ENCODE assay signal across 8 mouse cellular contexts in genomic region chr2:91068872-91069165, GRCm38 (mm10). TPM values are rescaled to one million over a fixed set of nuclear protein-coding genes. Genes with fewer than 3 reads are reported as not detected.
DNase-seq lines count a peak whose midpoint lies in the region; ATAC-seq and TF ChIP-seq lines count a peak whose summit lies in the region.

No protein-coding gene starts in this region.

- H3K9ac ChIP-seq in lung, postnatal 0 days (replicated peaks; ENCODE audit: low read depth): no peak overlapping the region
- 0 out of 2 replicates have a peak overlapping the region, but pooled peaks have one; percentile 38 for H3K9ac ChIP-seq in limb, embryonic 11.5 days (ENCODE audit: low read length)
- no peak overlapping the region for H3K9ac ChIP-seq in stomach, embryonic 14.5 days (replicated peaks; ENCODE audit: low read depth, low read length)

- ATAC-seq in lung, postnatal 0 days: no peak
- ATAC-seq in limb, embryonic 11.5 days (ENCODE audit: insufficient number of reproducible peaks, low FRiP score, low TSS enrichment, low read depth): no peak
- no peak for ATAC-seq in stomach, embryonic 14.5 days (ENCODE audit: insufficient number of reproducible peaks, insufficient read depth, low FRiP score, low read depth)

- H3K27me3 ChIP-seq in lung, postnatal 0 days (replicated peaks; ENCODE audit: insufficient read depth, low read length): no peaks in the 10 kb centered on the region
- no peaks in the 10 kb centered on the region for H3K27me3 ChIP-seq in limb, embryonic 11.5 days (ENCODE audit: control insufficient read depth, insufficient read depth, low read length)
- H3K27me3 ChIP-seq in stomach, embryonic 14.5 days (ENCODE audit: control insufficient read depth, insufficient read depth, low read length): no peaks in the 10 kb centered on the region

- TF ChIP-seq CTCF in lung, postnatal 0 days (IDR thresholded peaks at IDR 0.05): no peak

- 0 out of 2 replicates have a peak overlapping the region, but pooled peaks have one; percentile 53 for H3K4me3 ChIP-seq in lung, postnatal 0 days (ENCODE audit: low read depth, low read length)
- peak overlapping the region; percentile 58; the same call in 1 of the 2 replicates for H3K4me3 ChIP-seq in limb, embryonic 11.5 days (ENCODE audit: low read depth, low read length)
- peak overlapping the region; percentile 60 for H3K4me3 ChIP-seq in stomach, embryonic 14.5 days (ENCODE audit: low read depth, low read length)

- peak; percentile 30 for DNase-seq in cerebellum, adult 11 months
- DNase-seq in cerebellum, adult 9-10 months: no peak
- peak; percentile 31 for DNase-seq in lung, postnatal 0 days (ENCODE audit: low spot score)
- no peak for DNase-seq in lung, postnatal 25 days (ENCODE audit: low spot score)
- no peak for DNase-seq in limb, embryonic 11.5 days (ENCODE audit: low spot score)
- DNase-seq in natural killer cell, adult 2 months (ENCODE audit: low spot score in 2 of 2): no peak
- no peak for DNase-seq in spleen, postnatal 36 days (ENCODE audit: low spot score in 2 of 2)

- 0 out of 2 replicates have a peak, but pooled peaks cover 3% of the 10 kb centered on the region for H3K36me3 ChIP-seq in lung, postnatal 0 days (ENCODE audit: insufficient read depth, low read length)
- peaks cover 11% of the 10 kb centered on the region for H3K36me3 ChIP-seq in limb, embryonic 11.5 days (ENCODE audit: control insufficient read depth, insufficient read depth, low read length)
- peaks cover 5% of the 10 kb centered on the region for H3K36me3 ChIP-seq in stomach, embryonic 14.5 days (ENCODE audit: control insufficient read depth, insufficient read depth, low read length)

- H3K4me2 ChIP-seq in lung, postnatal 0 days (replicated peaks; ENCODE audit: low read depth, low read length): peak overlapping the region; percentile 77
- peak overlapping the region; percentile 88 for H3K4me2 ChIP-seq in limb, embryonic 11.5 days (ENCODE audit: low read depth, severe bottlenecking)
- peak overlapping the region; percentile 78 for H3K4me2 ChIP-seq in stomach, embryonic 14.5 days (replicated peaks; ENCODE audit: low read depth, low read length)

- no peaks in the 10 kb centered on the region for H3K9me3 ChIP-seq in lung, postnatal 0 days (ENCODE audit: low read length)
- H3K9me3 ChIP-seq in limb, embryonic 11.5 days (ENCODE audit: control insufficient read depth, low read length): no peaks in the 10 kb centered on the region
- H3K9me3 ChIP-seq in stomach, embryonic 14.5 days (ENCODE audit: control insufficient read depth, low read depth, low read length): no peaks in the 10 kb centered on the region

- H3K27ac ChIP-seq in lung, postnatal 0 days (ENCODE audit: low read length): no peak overlapping the region
- H3K27ac ChIP-seq in limb, embryonic 11.5 days (replicated peaks; ENCODE audit: low read depth, low read length): no peak overlapping the region
- H3K27ac ChIP-seq in stomach, embryonic 14.5 days (ENCODE audit: low read length): no peak overlapping the region

- no peak for TF ChIP-seq EP300 in lung, postnatal 0 days (IDR thresholded peaks at IDR 0.05)

- 47% methylated on average over 6 of the region's 6 CpGs for WGBS in lung, postnatal 0 days
- 48% methylated on average over 6 of the region's 6 CpGs for WGBS in limb, embryonic 11.5 days
- WGBS in stomach, embryonic 14.5 days: 45% methylated on average over 6 of the region's 6 CpGs

- peaks cover 9% of the 10 kb centered on the region for H3K4me1 ChIP-seq in lung, postnatal 0 days (ENCODE audit: insufficient read depth, low read depth, low read length)
- peaks cover 15% of the 10 kb centered on the region for H3K4me1 ChIP-seq in limb, embryonic 11.5 days (ENCODE audit: control insufficient read depth, insufficient read depth, low read length)
- H3K4me1 ChIP-seq in stomach, embryonic 14.5 days (ENCODE audit: control insufficient read depth, insufficient read depth, low read length): peaks cover 17% of the 10 kb centered on the region

RNA-seq across cellular contexts. Expression of gene Slc39a13, which starts 1.4 kb away (rescaled TPM):
- polyA plus RNA-seq in lung, postnatal 0 days (2015; fragmentation: Nextera tagmentation; extraction: Ambion mirVana): 32.6 and 34.4 TPM in 2 replicates
- polyA plus RNA-seq in limb, embryonic 11.5 days (2014; fragmentation: Nextera tagmentation; extraction: Ambion mirVana): 27.1 and 29.8 TPM in 2 replicates
- polyA plus RNA-seq in stomach, embryonic 14.5 days (2014; fragmentation: Nextera tagmentation; extraction: Ambion mirVana): 42.8 and 45.8 TPM in 2 replicates

RNA-seq across cellular contexts. Expression of gene Spi1, which starts 13.4 kb away (rescaled TPM):
- 23.9 and 24.2 TPM in 2 replicates for polyA plus RNA-seq in lung, postnatal 0 days (2015; fragmentation: Nextera tagmentation; extraction: Ambion mirVana)
- 1.9 and 2.4 TPM in 2 replicates for polyA plus RNA-seq in limb, embryonic 11.5 days (2014; fragmentation: Nextera tagmentation; extraction: Ambion mirVana)
- 6.0 and 6.1 TPM in 2 replicates for polyA plus RNA-seq in stomach, embryonic 14.5 days (2014; fragmentation: Nextera tagmentation; extraction: Ambion mirVana)

RNA-seq across cellular contexts. Expression of gene Psmc3, which starts 15.0 kb away (rescaled TPM):
- polyA plus RNA-seq in lung, postnatal 0 days (2015; fragmentation: Nextera tagmentation; extraction: Ambion mirVana): 181 and 186 TPM in 2 replicates
- 433 and 440 TPM in 2 replicates for polyA plus RNA-seq in limb, embryonic 11.5 days (2014; fragmentation: Nextera tagmentation; extraction: Ambion mirVana)
- polyA plus RNA-seq in stomach, embryonic 14.5 days (2014; fragmentation: Nextera tagmentation; extraction: Ambion mirVana): 302 and 313 TPM in 2 replicates

RNA-seq across cellular contexts. Expression of gene Rapsn, which starts 33.4 kb away (rescaled TPM):
- 0.84 and 1.8 TPM in 2 replicates for polyA plus RNA-seq in lung, postnatal 0 days (2015; fragmentation: Nextera tagmentation; extraction: Ambion mirVana)
- 2.7 and 4.4 TPM in 2 replicates for polyA plus RNA-seq in limb, embryonic 11.5 days (2014; fragmentation: Nextera tagmentation; extraction: Ambion mirVana)
- 1.3 and 1.6 TPM in 2 replicates for polyA plus RNA-seq in stomach, embryonic 14.5 days (2014; fragmentation: Nextera tagmentation; extraction: Ambion mirVana)

RNA-seq across cellular contexts. Expression of gene Mybpc3, which starts 49.1 kb away (rescaled TPM):
- 4.7 and 6.5 TPM in 2 replicates for polyA plus RNA-seq in lung, postnatal 0 days (2015; fragmentation: Nextera tagmentation; extraction: Ambion mirVana)
- polyA plus RNA-seq in limb, embryonic 11.5 days (2014; fragmentation: Nextera tagmentation; extraction: Ambion mirVana): 0.11 and 0.29 TPM in 2 replicates
- 0.35 and 0.42 TPM in 2 replicates for polyA plus RNA-seq in stomach, embryonic 14.5 days (2014; fragmentation: Nextera tagmentation; extraction: Ambion mirVana)

Comparison
In these comparisons a context has a peak if more than half of its experiments do, and no peak if none do; other contexts are left out.
1. DNase-seq: peak in cerebellum, adult 11 months (single experiment) and lung, postnatal 0 days (single experiment); none in cerebellum, adult 9-10 months (single experiment), lung, postnatal 25 days (single experiment), limb, embryonic 11.5 days (single experiment), natural killer cell, adult 2 months (0 of 2) and spleen, postnatal 36 days (0 of 2).
2. Peak in every context shown above with its lines, with median percentiles within 50 percentile points of each other: H3K4me2 ChIP-seq and H3K4me3 ChIP-seq.